Mouse (Mus musculus) frontal cortex, postnatal 10 days (tissue): Measurements from ENCODE around the gene Lmf1.
A peak's percentile ranks its signal among the peaks of the same experiment; 100 is the strongest.

Experiments
- DNase-seq, 2 experiments: peaks; one replicate each; pipeline ENCODE4 v3.0.0; 2022; ENCODE audit warnings: low spot score in 2 of 2, mixed read lengths in 1 of 2

Lmf1 gene

GRCm38 (mm10) chr17:25604234-25604633, 25.3 kb downstream of the Lmf1 start:
- DNase-seq = no peak

GRCm38 (mm10) chr17:25608137-25608785, 29.4 kb downstream of the Lmf1 start:
- no peak for DNase-seq

DNA sequence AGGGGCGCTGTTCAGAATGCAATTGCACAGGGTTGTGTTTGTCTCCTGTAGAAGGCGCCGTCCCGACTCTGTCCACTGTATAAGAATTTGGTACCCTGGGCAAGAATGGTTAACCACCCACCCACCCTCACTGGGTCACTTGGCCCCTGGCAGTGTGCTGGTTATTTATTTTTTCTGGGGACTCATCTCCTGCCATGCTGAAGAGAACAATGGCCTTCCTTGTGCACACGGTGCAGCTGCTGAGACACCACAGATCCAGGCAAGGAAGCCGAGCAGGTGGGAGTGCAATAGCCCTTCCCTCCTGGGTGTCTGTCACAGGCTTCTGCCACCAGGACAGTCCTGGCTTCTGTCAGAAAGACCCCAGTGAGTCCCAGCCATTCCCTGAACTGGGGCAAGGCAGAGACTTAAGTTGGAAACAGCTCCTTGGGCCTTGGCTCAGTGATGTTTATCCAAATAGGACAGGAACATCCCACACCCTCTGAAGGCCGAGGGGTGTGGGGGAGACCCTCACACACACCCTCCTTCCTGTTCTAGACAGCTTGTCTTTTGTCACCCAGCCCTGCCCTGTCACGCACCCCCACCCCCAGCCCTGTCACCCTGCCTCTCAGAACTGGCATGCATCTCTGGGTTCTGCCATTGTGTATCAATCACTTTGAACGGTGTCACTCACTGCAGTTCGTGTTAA, 30.1 kb downstream of the Lmf1 start:
- DNase-seq = no peak

- no peak for DNase-seq
Observed at GRCm38 (mm10) chr17:25609506-25609828, 30.6 kb downstream of the Lmf1 start.

DNA sequence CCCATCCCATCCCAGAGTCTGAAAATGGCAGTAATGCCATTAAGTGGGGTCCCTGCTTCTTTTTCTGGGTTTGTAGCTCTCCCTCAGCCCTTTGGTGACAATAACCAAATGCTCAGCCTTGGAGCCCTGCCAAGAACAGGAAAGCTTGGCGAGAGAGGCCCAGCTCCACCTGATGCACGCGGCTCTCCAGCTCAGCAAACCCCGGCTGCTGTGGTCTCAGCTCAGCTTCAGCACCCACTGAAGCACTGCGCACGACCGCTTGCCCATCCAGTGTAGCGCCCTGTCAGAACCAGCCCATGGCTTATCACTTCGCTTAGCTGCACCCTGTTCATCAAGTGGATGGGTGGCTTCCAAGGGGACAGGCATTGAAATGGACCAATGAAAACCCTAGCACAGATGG, 31.3 kb downstream of the Lmf1 start:
- no peak for DNase-seq

DNA sequence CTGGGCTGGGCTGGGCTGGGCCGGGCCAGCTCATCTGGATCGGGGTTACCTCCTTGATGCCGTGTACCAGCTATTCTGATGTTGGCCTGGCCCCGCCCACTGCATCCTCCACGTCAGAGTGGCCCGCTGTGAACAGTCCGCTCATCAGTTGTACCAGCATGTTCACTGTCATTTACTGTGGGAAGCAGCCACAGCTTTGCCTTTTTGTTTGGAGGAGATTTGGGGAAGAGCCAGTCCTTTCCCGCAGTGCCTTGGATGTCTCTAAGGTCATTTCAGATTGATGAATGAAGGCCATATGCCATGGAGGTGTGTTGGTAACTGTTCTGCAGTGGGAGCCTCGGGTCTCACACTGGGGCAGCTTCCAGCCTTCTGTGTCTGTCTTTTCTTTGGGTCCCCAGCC, 33.7 kb downstream of the Lmf1 start:
- DNase-seq = no peak

- no peak for DNase-seq
Observed at GRCm38 (mm10) chr17:25613323-25613722, 34.4 kb downstream of the Lmf1 start.

DNA sequence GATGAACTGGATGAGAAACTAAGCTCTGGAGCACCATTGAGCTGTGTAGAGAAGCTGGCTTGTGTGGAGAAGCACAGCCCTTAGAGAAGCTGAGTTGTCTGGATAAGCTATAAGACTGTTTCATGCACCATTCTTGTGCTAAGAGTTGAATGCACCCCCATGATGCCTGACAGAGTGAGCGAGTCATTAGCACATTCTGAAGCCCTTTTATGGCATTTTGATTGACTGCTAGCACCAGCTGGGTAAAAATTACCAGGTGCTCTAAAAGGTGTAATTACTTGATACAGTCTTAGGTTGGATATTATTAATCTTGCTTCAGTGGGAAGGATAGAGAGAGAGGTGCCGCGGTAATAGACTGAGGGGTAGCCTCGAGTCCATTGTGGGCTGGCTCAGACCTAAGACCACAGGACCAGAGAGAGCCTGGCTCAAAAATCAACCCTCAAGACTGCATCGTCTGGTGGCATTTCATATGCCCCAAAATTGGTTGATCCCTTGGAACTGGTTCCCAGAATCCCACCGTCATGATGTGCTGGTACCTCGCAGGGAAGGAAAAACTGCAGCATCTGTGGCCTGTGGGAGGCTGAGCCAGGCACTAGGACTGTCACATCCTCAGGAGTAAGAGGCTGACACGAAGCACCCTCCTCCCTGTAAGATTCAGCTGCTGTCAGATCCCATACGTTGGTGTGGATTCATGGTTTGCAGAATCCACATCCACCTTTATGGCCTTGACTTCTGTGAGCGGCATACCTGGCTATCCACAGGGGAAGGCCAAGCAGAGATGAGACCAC, 36.0 kb downstream of the Lmf1 start:
- no peak for DNase-seq

DNA sequence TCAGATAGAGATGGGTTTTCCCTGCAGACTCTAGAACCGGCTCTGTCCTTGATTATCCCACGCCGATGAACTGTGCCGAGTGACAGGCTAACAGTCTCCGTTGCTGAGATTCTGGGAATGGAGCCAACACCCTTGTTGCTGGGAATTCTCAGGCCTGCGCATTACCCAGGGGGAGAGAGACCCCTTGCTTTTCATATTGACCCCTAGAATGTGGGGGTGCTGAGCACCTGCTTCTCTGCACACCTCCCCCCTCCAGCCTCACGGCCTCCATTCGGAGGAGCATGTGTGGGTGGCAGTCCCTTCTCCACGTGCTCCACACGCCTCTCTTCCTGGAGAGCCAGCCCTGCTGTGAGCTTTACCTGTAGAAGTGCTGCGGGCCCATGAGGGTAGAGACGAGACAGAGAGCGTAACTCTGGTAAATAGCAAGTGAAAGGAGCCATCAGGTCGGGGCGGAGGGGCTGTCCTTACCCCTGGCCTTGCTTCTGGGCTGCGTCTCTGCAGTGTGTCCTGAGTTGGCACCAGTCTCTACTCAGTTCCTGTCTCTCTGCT, 39.7 kb downstream of the Lmf1 start:
- peak; percentile 57 to 59 for DNase-seq

- no peak for DNase-seq
Observed at GRCm38 (mm10) chr17:25623441-25623840, 44.6 kb downstream of the Lmf1 start.

DNA sequence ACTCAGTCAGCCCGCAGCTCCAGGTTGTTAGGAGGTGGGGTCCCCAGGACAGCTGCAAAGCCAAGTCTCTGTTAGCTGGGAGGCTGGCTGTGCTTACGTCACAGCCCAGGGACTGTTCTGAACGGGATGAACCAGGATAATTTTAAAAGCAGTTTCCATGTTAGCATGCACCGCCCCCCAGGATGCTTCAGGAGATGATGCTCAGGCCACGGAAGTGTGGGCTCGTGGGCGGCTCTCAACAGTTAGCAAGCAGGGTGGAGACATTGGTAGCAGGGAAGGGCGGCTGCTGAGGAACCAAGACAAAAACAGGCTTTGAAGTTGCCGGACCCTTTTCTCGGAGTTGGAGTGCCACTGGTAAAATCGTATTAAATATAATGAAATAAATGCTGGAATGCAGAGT, 45.0 kb downstream of the Lmf1 start:
- DNase-seq = peak; percentile 49 to 70

- no peak for DNase-seq
Observed at GRCm38 (mm10) chr17:25624446-25625119, 45.7 kb downstream of the Lmf1 start.

GRCm38 (mm10) chr17:25625282-25625681, 46.4 kb downstream of the Lmf1 start:
- no peak for DNase-seq

- DNase-seq = no peak
Observed at GRCm38 (mm10) chr17:25626196-25627043, 47.5 kb downstream of the Lmf1 start.

DNA sequence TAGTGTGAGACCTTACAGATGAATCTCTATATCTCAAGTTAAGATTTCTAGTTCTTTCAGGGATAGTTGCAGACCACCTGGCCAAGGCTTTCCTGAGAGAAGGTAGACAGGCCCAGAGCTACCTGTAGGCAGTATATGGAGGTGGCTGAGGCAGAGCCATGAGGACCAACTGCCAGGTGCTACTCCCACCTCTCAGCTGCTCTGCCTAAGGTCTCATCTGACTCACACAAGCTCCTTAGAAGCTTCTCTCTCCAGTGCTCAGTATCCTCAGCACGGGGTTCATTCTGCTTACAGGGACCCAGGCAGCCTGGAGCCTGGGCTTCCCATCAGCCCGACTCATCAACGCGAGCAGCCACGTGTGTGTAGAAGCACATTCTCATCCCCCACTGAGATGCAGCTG, 51.4 kb downstream of the Lmf1 start:
- no peak for DNase-seq

DNA sequence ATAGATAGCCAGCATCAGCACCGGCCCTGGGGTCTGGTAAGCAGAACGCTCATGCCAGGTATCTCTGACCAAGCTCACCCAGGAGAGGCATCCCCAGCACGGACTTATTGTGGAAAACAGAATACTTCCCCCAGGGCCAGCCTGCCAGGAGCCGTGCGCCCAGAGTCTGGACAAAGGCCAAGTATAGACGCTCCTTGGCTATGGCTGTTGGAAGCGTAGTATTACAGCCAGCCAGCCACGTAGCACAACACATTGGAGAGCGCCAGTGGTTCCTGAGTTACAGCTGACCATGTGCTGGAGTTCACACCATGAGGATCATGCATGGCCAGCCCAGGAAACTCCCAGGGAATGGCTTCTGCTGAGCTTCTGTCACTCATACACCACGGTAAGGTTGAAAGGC, 55.2 kb downstream of the Lmf1 start:
- no peak for DNase-seq

DNA sequence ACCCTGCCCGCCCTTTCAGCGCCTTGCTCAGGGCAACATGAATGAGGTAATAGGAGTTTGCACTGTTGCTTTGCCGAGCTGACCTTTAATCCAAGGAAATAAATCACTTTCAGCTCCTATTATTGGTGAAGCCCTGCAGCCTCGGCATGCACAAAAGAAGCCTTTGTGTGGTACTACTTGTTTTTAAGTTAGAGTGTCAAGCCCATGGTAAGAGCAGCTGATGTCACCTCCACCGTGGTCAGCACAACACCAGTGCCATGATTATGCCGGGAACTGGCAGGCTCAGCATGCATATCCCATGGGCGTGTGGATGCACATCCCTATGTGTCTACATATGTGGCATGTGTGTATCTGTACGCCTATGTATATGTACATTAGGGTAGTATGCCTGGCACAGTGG, 56.5 kb downstream of the Lmf1 start:
- DNase-seq = no peak

DNA sequence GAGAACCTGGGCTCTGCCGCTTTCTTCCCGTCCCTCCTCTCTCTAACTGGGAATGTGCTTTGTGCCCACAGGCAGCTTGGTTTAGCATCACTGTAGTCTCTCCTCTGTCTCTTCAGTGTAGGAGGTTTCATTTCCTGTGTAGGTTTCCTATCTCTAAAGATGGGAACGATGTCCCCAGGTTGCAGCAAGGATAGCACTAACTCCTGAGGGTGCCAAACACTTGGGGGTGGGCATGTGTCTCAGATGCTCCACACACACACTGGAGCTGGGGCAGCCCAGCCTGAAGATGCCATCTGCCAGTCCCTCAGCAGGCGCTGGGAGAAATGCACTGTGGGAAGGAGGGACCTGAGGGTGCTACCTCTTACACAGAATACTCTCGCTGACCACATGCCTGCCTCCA, 56.9 kb downstream of the Lmf1 start:
- DNase-seq = peak in 1 of 2 experiments; percentile 63

- DNase-seq = no peak
Observed at GRCm38 (mm10) chr17:25637986-25638385, 59.1 kb downstream of the Lmf1 start.

DNA sequence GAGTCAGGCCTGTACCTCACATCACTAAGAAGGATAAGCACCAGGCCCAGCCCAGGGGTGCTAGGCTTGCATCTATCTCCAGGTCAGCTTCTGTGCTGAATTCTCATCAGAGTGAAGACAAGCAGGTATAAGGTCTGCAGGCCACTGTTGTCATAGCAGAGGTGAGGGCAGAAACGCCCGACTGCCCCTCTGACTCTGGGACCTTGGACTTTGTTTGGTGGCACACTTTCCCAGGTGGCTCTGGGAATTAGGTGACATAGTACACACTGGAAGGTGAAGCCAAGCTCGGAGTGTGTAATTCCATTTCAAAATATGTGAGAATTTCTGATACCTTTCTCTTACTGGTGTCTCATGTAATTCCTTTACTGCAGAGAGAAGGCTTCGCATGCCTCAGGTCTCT, 59.6 kb downstream of the Lmf1 start:
- DNase-seq = no peak

- no peak for DNase-seq
Observed at GRCm38 (mm10) chr17:25640956-25641355, 62.1 kb downstream of the Lmf1 start.
